Mouse (Mus musculus) v-Abl transformed pro-B cells (cell line): ENCODE results near the gene Grcc10.

Source experiments
- in situ Hi-C, 2 experiments: fragments of 400-800 bp; cut with MboI; formaldehyde crosslinking; loops; one replicate each; pipeline ENCODE4 v1.15.1; 2025; ENCODE audit not compliant: unreplicated experiment in 2 of 2

The Grcc10 gene

DNA sequence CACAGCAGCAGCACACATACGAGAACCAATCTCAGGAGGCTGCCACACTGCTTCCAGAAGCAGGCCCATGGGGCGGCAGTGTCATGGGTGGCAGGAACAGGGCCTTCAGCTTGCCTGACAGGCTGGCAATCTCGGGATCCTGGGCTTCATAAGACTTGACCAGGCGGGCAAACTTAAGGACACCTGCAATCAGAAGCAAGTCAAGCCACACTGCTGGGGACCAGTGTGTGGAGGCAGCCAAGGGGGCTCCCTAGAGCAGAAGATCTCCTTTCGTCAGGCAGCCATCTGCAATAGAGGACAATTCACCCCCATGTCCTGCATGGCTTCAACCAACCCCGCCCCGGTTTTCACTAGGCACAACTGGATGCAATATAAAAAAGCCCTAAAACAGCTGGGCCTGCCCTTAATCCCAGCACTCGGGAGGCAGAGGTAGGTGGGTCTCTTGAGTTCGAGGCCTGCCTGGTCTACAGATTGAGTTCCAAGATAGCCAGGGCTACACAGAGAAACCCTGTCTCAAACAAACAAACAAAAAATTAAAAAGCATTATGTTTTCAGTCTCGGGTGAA is 1.9 kb downstream of the Grcc10 start:
- in situ Hi-C loops, result no loop called here

GRCm38 (mm10) chr6:124738511-124739023 is 2.6 kb downstream of the Grcc10 start, which contains the start of gene Ptpn6:
Gene Ptpn6, minus strand, starts transcription at chr6:124738714.
- in situ Hi-C loops, result no loop called here

DNA sequence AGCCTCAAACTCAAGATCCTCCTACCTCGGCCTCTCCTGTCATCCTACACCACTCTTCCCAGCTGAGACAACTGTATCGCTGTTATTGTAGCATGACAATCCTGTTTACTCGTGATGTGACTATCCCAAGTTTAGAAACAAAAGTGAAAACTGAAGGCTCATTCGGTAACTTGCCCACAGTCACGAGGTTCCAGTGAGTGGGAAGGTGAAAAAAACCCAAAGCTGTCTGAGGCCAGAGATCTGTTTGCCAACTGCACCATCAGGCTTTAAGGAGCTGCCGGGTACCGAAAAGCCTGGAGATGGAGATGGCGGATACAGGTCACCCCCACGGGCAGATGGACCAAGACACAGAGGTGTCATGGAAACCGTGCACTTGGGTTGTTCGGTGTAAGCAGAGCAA is 4.1 kb downstream of the Grcc10 start:
- in situ Hi-C loops, result no loop called here

GRCm38 (mm10) chr6:124734417-124734816 is 6.8 kb downstream of the Grcc10 start:
- in situ Hi-C loops, result no loop called here

GRCm38 (mm10) chr6:124732476-124733370 is 8.5 kb downstream of the Grcc10 start:
- in situ Hi-C loops, result no loop called here

DNA sequence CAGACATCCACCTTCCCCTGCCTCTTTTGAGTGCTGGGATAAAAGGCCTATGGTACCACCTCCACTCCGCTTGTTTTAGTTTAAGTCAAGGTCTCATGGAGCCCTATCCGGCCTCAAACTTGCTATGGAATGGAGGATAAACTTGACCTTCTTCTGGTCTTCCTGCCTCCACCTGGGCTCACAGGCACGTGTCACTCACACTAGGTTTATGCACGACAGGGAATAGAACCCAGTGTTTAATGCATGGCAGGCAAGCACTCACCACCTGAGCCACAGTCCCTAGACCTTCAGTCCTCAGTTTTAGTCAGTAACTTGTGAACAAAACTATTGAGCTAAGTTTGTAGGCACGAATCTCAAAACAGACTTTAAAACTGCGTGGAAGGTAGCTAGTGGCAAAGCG is 10.1 kb downstream of the Grcc10 start:
- in situ Hi-C loops, result no loop called here

GRCm38 (mm10) chr6:124729850-124730705 is 11.1 kb downstream of the Grcc10 start:
- in situ Hi-C loops, result no loop called here

GRCm38 (mm10) chr6:124728621-124729020 is 12.6 kb downstream of the Grcc10 start:
- in situ Hi-C loops, result no loop called here

DNA sequence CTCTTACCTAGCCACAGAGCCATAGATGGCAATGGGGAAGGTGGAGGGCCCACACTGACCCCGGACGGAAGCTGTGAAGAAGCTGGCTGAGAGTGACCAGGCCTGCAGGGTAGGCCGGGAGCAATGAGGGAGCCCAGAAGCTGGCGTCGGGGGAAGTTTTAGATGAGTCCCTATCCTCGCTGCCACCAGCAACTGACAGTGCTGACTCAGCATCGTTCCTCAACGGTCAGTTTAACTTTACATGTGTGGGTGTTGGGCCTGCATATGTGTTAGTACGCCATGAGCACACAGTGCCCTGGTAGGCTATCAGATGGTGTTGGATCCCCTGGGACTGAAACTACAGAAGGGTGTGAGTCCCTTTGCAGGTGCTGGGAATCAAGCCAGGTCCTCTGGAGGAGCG is 16.7 kb downstream of the Grcc10 start:
- in situ Hi-C loops, result no loop called here

GRCm38 (mm10) chr6:124723541-124723940 is 17.6 kb downstream of the Grcc10 start:
- in situ Hi-C loops, result no loop called here

GRCm38 (mm10) chr6:124722876-124723473 is 18.2 kb downstream of the Grcc10 start:
- in situ Hi-C loops, result no loop called here

DNA sequence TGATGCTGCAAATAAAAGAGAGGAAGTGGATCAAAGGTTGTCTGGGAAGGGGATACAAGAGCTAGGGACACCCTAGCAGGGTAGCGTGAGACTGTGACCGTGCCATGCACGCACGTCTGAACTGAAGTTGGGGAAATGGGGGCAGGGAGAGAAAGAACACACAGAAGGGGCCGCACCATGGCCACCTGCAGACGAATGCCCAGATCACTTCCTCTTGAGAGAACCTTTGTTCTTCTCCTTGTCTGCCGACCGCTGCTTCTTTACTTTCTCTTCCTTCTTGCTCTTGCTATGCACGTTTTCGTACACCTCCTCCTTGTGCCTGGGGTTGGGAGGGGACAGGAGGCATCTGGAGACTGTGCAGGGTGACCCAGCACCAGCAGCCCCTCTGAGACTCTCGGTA is 20.3 kb downstream of the Grcc10 start:
- in situ Hi-C loops, result no loop called here

GRCm38 (mm10) chr6:124719354-124719978 is 21.7 kb downstream of the Grcc10 start:
- in situ Hi-C loops, result loop anchor here in 1 of 2 experiments (10.0 kb wide), 1 partner anchor 315 kb away; the partner anchor contains the start of gene Ing4

DNA sequence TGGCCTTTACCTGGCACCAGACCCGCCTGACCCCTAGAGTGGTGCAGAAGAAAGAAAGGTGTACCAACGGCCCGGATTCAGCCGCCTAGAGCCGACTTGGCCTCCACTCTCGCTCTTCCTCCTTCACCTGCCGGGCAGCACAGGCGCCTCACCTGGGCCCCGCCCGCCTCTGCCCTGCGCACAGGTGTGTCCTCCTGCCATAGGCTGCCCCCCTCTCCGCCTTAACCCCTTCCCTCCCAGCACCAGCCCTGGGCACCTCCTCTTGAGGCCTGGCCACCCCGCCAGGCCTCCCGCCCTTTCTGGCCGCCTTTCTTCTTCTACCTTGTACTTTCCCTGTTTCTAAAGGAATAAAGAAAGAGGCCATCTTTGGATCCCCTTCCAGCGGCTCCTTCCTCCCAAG is 22.5 kb downstream of the Grcc10 start:
- in situ Hi-C loops, result loop anchor here in 1 of 2 experiments (10.0 kb wide), 1 partner anchor 316 kb away; the partner anchor contains the start of gene Ing4

DNA sequence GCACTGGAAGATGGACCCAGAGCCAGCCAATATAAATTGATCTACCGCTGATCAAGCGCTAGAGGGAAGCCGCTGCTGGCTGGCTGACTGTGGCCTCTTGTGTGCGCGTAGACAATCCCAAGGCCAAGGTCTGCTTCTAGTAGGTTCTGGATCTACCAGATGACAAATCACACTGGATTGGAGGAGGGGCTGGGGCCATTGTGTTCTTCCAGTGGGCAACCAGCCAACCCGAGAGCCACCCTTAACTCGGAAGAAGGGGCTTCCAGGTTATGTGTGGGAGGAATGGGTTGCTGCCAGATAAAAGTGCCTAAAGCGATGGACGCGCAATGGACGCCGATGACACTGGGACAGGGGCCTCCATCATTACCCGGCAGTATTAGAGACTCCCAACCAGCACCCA is 23.2 kb downstream of the Grcc10 start:
- in situ Hi-C loops, result loop anchor here in 1 of 2 experiments (10.0 kb wide), 1 partner anchor 317 kb away; the partner anchor contains the start of gene Ing4

DNA sequence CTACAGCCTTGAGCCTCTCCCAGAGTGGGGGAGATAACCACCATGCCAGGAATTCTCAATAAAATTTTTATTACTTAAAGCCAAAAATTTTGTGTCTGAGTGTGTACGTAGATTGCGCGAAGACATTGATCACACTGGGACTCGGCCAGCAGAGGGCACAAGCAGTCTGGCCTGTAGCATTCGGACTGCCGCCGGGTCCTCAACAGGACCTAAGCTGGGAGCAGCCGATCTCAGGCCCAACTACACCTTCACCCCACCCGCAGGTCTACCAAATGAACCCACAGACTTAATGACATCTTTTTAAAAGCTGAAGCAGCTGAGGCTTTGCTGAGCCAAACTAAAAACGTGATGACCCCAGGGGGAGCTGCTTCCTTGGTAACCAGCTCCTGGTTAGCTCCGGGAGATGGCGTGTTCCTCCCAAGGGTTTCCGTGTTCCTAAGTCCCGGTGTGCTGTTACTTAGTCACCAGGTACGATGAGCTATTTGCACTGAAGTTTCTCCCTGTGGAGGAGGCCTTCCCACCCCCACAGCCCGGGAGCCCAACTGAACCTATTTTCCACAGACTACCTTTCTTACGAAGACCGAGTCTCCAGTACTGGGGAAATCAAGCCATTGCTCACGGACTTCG is 24.2 kb downstream of the Grcc10 start:
- in situ Hi-C loops, result loop anchor here in 1 of 2 experiments (10.0 kb wide), 1 partner anchor 318 kb away; the partner anchor contains the start of gene Ing4

DNA sequence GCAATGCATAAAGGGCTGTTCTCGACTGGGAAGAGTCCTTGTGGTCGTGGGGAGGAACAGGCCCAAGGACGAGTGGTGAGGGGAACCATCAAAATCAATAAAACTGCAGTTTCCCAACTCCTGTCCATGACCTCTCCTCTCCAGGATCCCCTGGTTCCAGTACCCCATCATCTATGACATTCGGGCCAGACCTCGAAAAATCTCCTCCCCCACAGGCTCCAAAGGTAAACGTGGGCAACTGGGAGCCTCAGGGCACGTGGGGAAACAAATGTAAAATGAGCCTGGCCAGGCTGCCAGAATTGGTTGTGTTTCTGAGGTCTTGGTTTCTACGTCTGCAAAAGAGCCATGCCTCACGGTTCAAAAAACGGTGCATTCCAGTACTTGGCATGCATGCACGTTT is 28.3 kb downstream of the Grcc10 start:
- in situ Hi-C loops, result loop anchor here (5.0 to 10.0 kb wide), 4 partner anchors 34 to 329 kb away; partner anchors contain the start of gene Ing4 (in 1 of the 2)

DNA sequence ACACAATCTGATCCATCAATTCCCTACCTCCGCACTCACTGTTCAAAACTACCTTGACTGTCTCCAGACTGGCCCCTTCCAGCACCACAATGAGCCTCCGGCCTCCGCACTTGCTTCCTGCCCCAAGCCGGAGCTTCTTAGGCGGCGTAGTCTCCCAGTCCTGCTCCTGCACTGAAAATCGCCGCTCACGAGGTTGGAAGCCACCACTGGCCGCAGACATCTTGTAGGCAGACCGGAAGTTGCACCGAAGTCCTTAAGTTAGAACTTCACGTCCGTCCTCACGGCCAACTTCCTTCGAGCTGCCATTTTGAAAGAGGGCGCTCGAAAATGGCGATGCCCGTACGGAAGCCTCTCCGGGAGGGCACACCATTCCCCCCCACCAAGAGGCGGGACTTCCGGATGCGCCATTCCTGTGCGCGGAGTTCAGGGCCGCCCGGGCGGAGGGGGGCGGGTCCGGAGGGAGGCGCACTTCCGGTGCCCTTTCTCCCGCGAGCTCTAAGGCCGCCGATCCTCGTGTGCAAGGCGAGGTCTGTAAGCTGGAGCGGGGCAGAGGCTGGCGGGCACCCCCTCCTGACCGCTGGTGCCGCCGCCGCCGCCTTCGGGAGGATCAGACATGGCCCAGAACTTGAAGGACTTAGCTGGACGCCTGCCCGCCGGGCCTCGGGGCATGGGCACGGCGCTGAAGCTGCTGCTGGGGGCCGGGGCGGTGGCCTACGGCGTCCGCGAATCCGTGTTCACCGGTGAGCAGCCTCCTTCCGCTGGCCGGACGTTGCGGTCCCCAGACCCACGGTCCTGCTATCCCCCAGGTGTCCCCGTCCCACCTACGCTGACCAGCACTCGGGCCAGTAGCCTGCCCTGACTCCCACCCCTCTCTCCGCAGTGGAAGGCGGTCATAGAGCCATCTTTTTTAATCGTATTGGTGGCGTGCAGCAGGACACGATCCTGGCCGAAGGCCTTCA is 29.1 kb downstream of the Grcc10 start, which contains the start of the genes Emg1 and Phb2:
Gene Emg1, minus strand, starts transcription at position 355 of the 959 bp plus-strand sequence.
Gene Phb2, plus strand, starts transcription at position 513 of the 959 bp plus-strand sequence.
- in situ Hi-C loops, result loop anchor here (5.0 to 10.0 kb wide), 4 partner anchors 35 to 330 kb away; partner anchors contain the start of gene Ing4 (in 1 of the 2)
